Mouse (Mus musculus) heart, embryonic 14.5 days (tissue): ENCODE data around the gene Gm10644. TPM values are rescaled to one million over a fixed set of nuclear protein-coding genes. Genes with fewer than 3 reads are reported as not detected.

Source experiments
- ATAC-seq: fragments of 200-750 bp; cut with Nextera tagmentation; 2 replicates; pipeline ENCODE4 v1.8.0; 2017; ENCODE audit warnings: low read depth, moderate TSS enrichment; ENCODE audit not compliant: insufficient number of reproducible peaks, insufficient read depth, low FRiP score
- H3K27ac ChIP-seq, 2 experiments: fragments of 200-500 bp in 1 of 2; fragments of 300-500 bp in 1 of 2; sonication (generic) in 1 of 2; replicated peaks in 1 of 2; 2 replicates each; pipeline ENCODE4 v1.5.1; 2012 to 2014; ENCODE audit warnings: low read depth in 2 of 2, low read length in 2 of 2, control low read depth in 1 of 2, mild to moderate bottlenecking in 1 of 2, mixed read lengths in 1 of 2; ENCODE audit not compliant: control insufficient read depth in 1 of 2, insufficient read depth in 1 of 2
- H3K27me3 ChIP-seq: fragments of 300-500 bp; sonication (generic); 2 replicates; pipeline ENCODE4 v1.6.1; 2014; ENCODE audit warnings: mild to moderate bottlenecking, low read length, control low read depth; ENCODE audit not compliant: control insufficient read depth, insufficient read depth
- H3K36me3 ChIP-seq: fragments of 300-500 bp; sonication (generic); 2 replicates; pipeline ENCODE4 v1.6.1; 2014; ENCODE audit warnings: mild to moderate bottlenecking, control low read depth, low read length, mixed read lengths; ENCODE audit not compliant: control insufficient read depth, insufficient read depth
- H3K4me1 ChIP-seq, 2 experiments: fragments of 200-500 bp in 1 of 2; fragments of 300-500 bp in 1 of 2; sonication (generic) in 1 of 2; 2 replicates each; pipeline ENCODE4 v1.6.1; 2012 to 2014; ENCODE audit warnings: low read length in 2 of 2, control low read depth in 1 of 2, mixed read lengths in 1 of 2; ENCODE audit not compliant: control insufficient read depth in 2 of 2, insufficient read depth in 2 of 2
- H3K4me2 ChIP-seq: fragments of 300-500 bp; sonication (generic); 2 replicates; pipeline ENCODE4 v1.6.1; 2014; ENCODE audit warnings: mild to moderate bottlenecking, low read length
- H3K4me3 ChIP-seq, 2 experiments: fragments of 200-500 bp in 1 of 2; fragments of 300-500 bp in 1 of 2; sonication (generic) in 1 of 2; 2 replicates each; pipeline ENCODE4 v1.5.1; 2012 to 2014; ENCODE audit warnings: low read length in 2 of 2, mild to moderate bottlenecking in 2 of 2, control low read depth in 1 of 2, low read depth in 1 of 2, moderate library complexity in 1 of 2; ENCODE audit not compliant: control insufficient read depth in 1 of 2, insufficient read depth in 1 of 2
- H3K9ac ChIP-seq: fragments of 300-500 bp; sonication (generic); 2 replicates; pipeline ENCODE4 v1.6.1; 2014; ENCODE audit warnings: mild to moderate bottlenecking, low read length
- H3K9me3 ChIP-seq: fragments of 300-500 bp; sonication (generic); 2 replicates; pipeline ENCODE4 v1.6.1; 2016; ENCODE audit warnings: low read length, control low read depth; ENCODE audit not compliant: control insufficient read depth
- WGBS: fragments of 180-500 bp; shearing (Covaris S2); extraction: QIAGEN DNeasy Blood & Tissue Kit; methylation state at CpG from one replicate; pipeline ENCODE4 v1.1.7; 2014; 5-methylcytosine and 5-hydroxymethylcytosine counted together
- polyA plus RNA-seq: library from polyadenylated mRNA; unstranded; fragments of >200 nt; fragmentation: Nextera tagmentation; extraction: Ambion mirVana; gene quantifications from 2 replicates; pipeline ENCODE4 v1.2.1, GENCODE M21; 2014

The Gm10644 gene
- polyA plus RNA-seq, 1 experiment from 2014 or later = 0.66 TPM

GRCm38 (mm10) chr8:83954749-83955105, 278 bp downstream of the Gm10644 start:
- H3K4me1 ChIP-seq = peaks cover 9 to 15% of the 10 kb centered on the region in 2 experiments
- H3K4me2 ChIP-seq = peak overlapping the region; percentile 65
- H3K4me3 ChIP-seq = peak overlapping the region; percentile 46 to 66
- H3K36me3 ChIP-seq = no peaks in the 10 kb centered on the region
- no peaks in the 10 kb centered on the region for H3K27me3 ChIP-seq
- H3K9me3 ChIP-seq = no peaks in the 10 kb centered on the region
- ATAC-seq = no peak
- H3K9ac ChIP-seq = peak overlapping the region; percentile 65
- no peak overlapping the region for H3K27ac ChIP-seq
- 1% methylated on average over 14 of the region's 14 CpGs for WGBS

GRCm38 (mm10) chr8:83945540-83945939, 9.5 kb downstream of the Gm10644 start:
- Histone ChIP-seq H3K4me3 (no peak overlapping the region), H3K9ac (no peak overlapping the region), H3K4me2 (no peak overlapping the region), H3K36me3 (no peaks in the 10 kb centered on the region), H3K4me1 (no peaks in the 10 kb centered on the region), H3K27me3 (no peaks in the 10 kb centered on the region), H3K9me3 (no peaks in the 10 kb centered on the region), H3K27ac (no peak overlapping the region)
- 64% methylated on average over 3 of the region's 3 CpGs for WGBS
- no peak for ATAC-seq

- H3K4me3 ChIP-seq = no peak overlapping the region
- H3K27ac ChIP-seq = no peak overlapping the region
- H3K4me2 ChIP-seq = no peak overlapping the region
- H3K36me3 ChIP-seq = peaks cover 18% of the 10 kb centered on the region
- 85% methylated on average over 1 of the region's 1 CpGs for WGBS
- H3K9me3 ChIP-seq = no peaks in the 10 kb centered on the region
- ATAC-seq = no peak
- no peaks in the 10 kb centered on the region for H3K4me1 ChIP-seq
- H3K9ac ChIP-seq = no peak overlapping the region
- no peaks in the 10 kb centered on the region for H3K27me3 ChIP-seq
Measured at GRCm38 (mm10) chr8:83942446-83942845, 12.6 kb downstream of the Gm10644 start.

- Histone ChIP-seq H3K4me2 (no peak overlapping the region), H3K36me3 (peaks cover 31% of the 10 kb centered on the region), H3K9me3 (no peaks in the 10 kb centered on the region), H3K4me3 (no peak overlapping the region), H3K27me3 (no peaks in the 10 kb centered on the region), H3K27ac (no peak overlapping the region), H3K4me1 (no peaks in the 10 kb centered on the region), H3K9ac (no peak overlapping the region)
- ATAC-seq = no peak
- WGBS = 78% methylated on average over 6 of the region's 6 CpGs
Measured at GRCm38 (mm10) chr8:83941066-83941677, 13.8 kb downstream of the Gm10644 start.

- Histone ChIP-seq H3K4me1 (no peaks in the 10 kb centered on the region), H3K4me2 (no peak overlapping the region), H3K4me3 (no peak overlapping the region), H3K27ac (no peak overlapping the region), H3K36me3 (peaks cover 59% of the 10 kb centered on the region), H3K27me3 (no peaks in the 10 kb centered on the region), H3K9ac (no peak overlapping the region), H3K9me3 (no peaks in the 10 kb centered on the region)
- WGBS = 93% methylated on average over 15 of the region's 15 CpGs
- ATAC-seq = no peak
Measured at GRCm38 (mm10) chr8:83938330-83938729, 16.7 kb downstream of the Gm10644 start.

GRCm38 (mm10) chr8:83937645-83938044, 17.4 kb downstream of the Gm10644 start:
- H3K4me3 ChIP-seq = no peak overlapping the region
- no peak for ATAC-seq
- no peaks in the 10 kb centered on the region for H3K4me1 ChIP-seq
- no peak overlapping the region for H3K27ac ChIP-seq
- WGBS = 92% methylated on average over 7 of the region's 7 CpGs
- peaks cover 66% of the 10 kb centered on the region for H3K36me3 ChIP-seq
- no peaks in the 10 kb centered on the region for H3K9me3 ChIP-seq
- H3K9ac ChIP-seq = no peak overlapping the region
- no peak overlapping the region for H3K4me2 ChIP-seq
- no peaks in the 10 kb centered on the region for H3K27me3 ChIP-seq

GRCm38 (mm10) chr8:83935435-83935834, 19.6 kb downstream of the Gm10644 start:
- Histone ChIP-seq H3K9me3 (no peaks in the 10 kb centered on the region), H3K4me1 (no peaks in the 10 kb centered on the region), H3K27me3 (no peaks in the 10 kb centered on the region), H3K27ac (no peak overlapping the region), H3K36me3 (peaks cover 88% of the 10 kb centered on the region), H3K4me3 (no peak overlapping the region), H3K9ac (no peak overlapping the region), H3K4me2 (no peak overlapping the region)
- 87% methylated on average over 8 of the region's 8 CpGs for WGBS
- no peak for ATAC-seq

GRCm38 (mm10) chr8:83934994-83935393, 20.0 kb downstream of the Gm10644 start:
- Histone ChIP-seq H3K4me1 (no peaks in the 10 kb centered on the region), H3K9me3 (no peaks in the 10 kb centered on the region), H3K36me3 (peaks cover 93% of the 10 kb centered on the region), H3K9ac (no peak overlapping the region), H3K27me3 (no peaks in the 10 kb centered on the region), H3K4me2 (no peak overlapping the region), H3K4me3 (no peak overlapping the region), H3K27ac (no peak overlapping the region)
- no peak for ATAC-seq
- 64% methylated on average over 2 of the region's 2 CpGs for WGBS
